ENCODE assay signal across 18 mouse cellular contexts in genomic region chr9:87727155-87727953, GRCm38 (mm10). TPM values are rescaled to one million over a fixed set of nuclear protein-coding genes. Genes with fewer than 3 reads are reported as not detected.
DNase-seq lines count a peak whose midpoint lies in the region; ATAC-seq and TF ChIP-seq lines count a peak whose summit lies in the region.
"Had no signal": no experiment of that assay in that cellular context is flagged by ENCODE, and none has a peak within 500 bp of the region (broad histone marks: within the 10 kb centered on the region; RNA-seq: fewer than 3 reads in every experiment).

No protein-coding gene starts in this region.

- DNase-seq in heart, adult 9 months (ENCODE audit: low spot score in 2 of 2): no peak
- DNase-seq in midbrain, embryonic 14.5 days: peak; percentile 44
- no peak for DNase-seq in midbrain, postnatal 0 days (ENCODE audit: low spot score)
- DNase-seq in heart, postnatal 0 days (ENCODE audit: low spot score): no peak
- peak; percentile 41 for DNase-seq in retina, postnatal 1 day
- no peak for DNase-seq in ovary, postnatal 36 days (ENCODE audit: low spot score)
- DNase-seq in thymus, postnatal 4 days: no peak
- DNase-seq: adrenal gland, postnatal 10 days; cerebellum, adult 9-11 months; gastrocnemius, postnatal 36 days; liver, postnatal 0 days had no signal

- no peak for TF ChIP-seq EP300 in heart, postnatal 0 days (IDR thresholded peaks at IDR 0.05; ENCODE audit: low read depth)

- H3K27me3 ChIP-seq in heart, embryonic 13.5 days (replicated peaks): peaks cover 34% of the 10 kb centered on the region
- H3K27me3 ChIP-seq in midbrain, embryonic 14.5 days (ENCODE audit: control insufficient read depth, insufficient read depth, low read length): peaks cover 68% of the 10 kb centered on the region
- peaks cover 55% of the 10 kb centered on the region for H3K27me3 ChIP-seq in midbrain, postnatal 0 days (ENCODE audit: insufficient read depth, low read length)
- H3K27me3 ChIP-seq in heart, postnatal 0 days (ENCODE audit: control insufficient read depth, insufficient read depth, low read length): peaks cover 42% of the 10 kb centered on the region

- H3K4me1 ChIP-seq in heart, embryonic 13.5 days: 0 out of 2 replicates have a peak, but pooled peaks cover 3% of the 10 kb centered on the region
- peaks cover 10% of the 10 kb centered on the region; the same call in 1 of the 2 replicates for H3K4me1 ChIP-seq in midbrain, embryonic 14.5 days (ENCODE audit: control insufficient read depth, insufficient read depth, low read length)
- peaks cover 4% of the 10 kb centered on the region; the same call in 1 of the 2 replicates for H3K4me1 ChIP-seq in midbrain, postnatal 0 days (ENCODE audit: insufficient read depth, low read length)
- no peaks in the 10 kb centered on the region for H3K4me1 ChIP-seq in heart, postnatal 0 days (ENCODE audit: control insufficient read depth, insufficient read depth)

- no peak for ATAC-seq in heart, embryonic 13.5 days (ENCODE audit: extremely low read depth, insufficient number of reproducible peaks, low FRiP score, low TSS enrichment)
- ATAC-seq in midbrain, embryonic 14.5 days (ENCODE audit: low FRiP score, low TSS enrichment): no peak
- ATAC-seq in midbrain, postnatal 0 days (ENCODE audit: low FRiP score): no peak
- no peak for ATAC-seq in heart, postnatal 0 days (ENCODE audit: insufficient read depth, low read depth)
- ATAC-seq: forebrain, embryonic 15.5 days; intestine, embryonic 15.5 days; liver, postnatal 0 days had no signal

- peaks cover 11% of the 10 kb centered on the region for H3K36me3 ChIP-seq in heart, embryonic 13.5 days
- H3K36me3 ChIP-seq in midbrain, embryonic 14.5 days (ENCODE audit: control insufficient read depth, insufficient read depth, low read length): no peaks in the 10 kb centered on the region
- H3K36me3 ChIP-seq in midbrain, postnatal 0 days (ENCODE audit: insufficient read depth, low read length): no peaks in the 10 kb centered on the region
- no peaks in the 10 kb centered on the region for H3K36me3 ChIP-seq in heart, postnatal 0 days (replicated peaks; ENCODE audit: control insufficient read depth, insufficient read depth, low read length)
- H3K36me3 ChIP-seq: forebrain, embryonic 15.5 days; G1E; intestine, embryonic 15.5 days had no signal

- H3K27ac ChIP-seq in heart, embryonic 13.5 days (replicated peaks): peak overlapping the region; percentile 32; the same call in 1 of the 2 replicates
- no peak overlapping the region for H3K27ac ChIP-seq in midbrain, embryonic 14.5 days (replicated peaks; ENCODE audit: low read depth, low read length)
- H3K27ac ChIP-seq in midbrain, postnatal 0 days (ENCODE audit: low read depth, low read length): no peak overlapping the region
- no peak overlapping the region for H3K27ac ChIP-seq in heart, postnatal 0 days (ENCODE audit: low read depth)
- H3K27ac ChIP-seq: forebrain, embryonic 15.5 days; intestine, embryonic 15.5 days; kidney, postnatal 0 days; macrophage had no signal

- no peak for TF ChIP-seq CTCF in midbrain, postnatal 0 days (IDR thresholded peaks at IDR 0.05)
- TF ChIP-seq CTCF in heart, postnatal 0 days (IDR thresholded peaks at IDR 0.05; ENCODE audit: low read depth): no peak

- no peaks in the 10 kb centered on the region for H3K9me3 ChIP-seq in heart, embryonic 13.5 days
- no peaks in the 10 kb centered on the region for H3K9me3 ChIP-seq in midbrain, embryonic 14.5 days (ENCODE audit: control insufficient read depth, low read length)
- H3K9me3 ChIP-seq in midbrain, postnatal 0 days (ENCODE audit: low read length): no peaks in the 10 kb centered on the region
- H3K9me3 ChIP-seq in heart, postnatal 0 days (replicated peaks; ENCODE audit: control insufficient read depth, low read length): no peaks in the 10 kb centered on the region
- H3K9me3 ChIP-seq: forebrain, embryonic 15.5 days; intestine, embryonic 15.5 days had no signal

- peak overlapping the region; percentile 78 for H3K4me2 ChIP-seq in heart, embryonic 13.5 days
- no peak overlapping the region for H3K4me2 ChIP-seq in midbrain, embryonic 14.5 days (ENCODE audit: low read length)
- no peak overlapping the region for H3K4me2 ChIP-seq in midbrain, postnatal 0 days (ENCODE audit: low read depth, low read length, poor library complexity, severe bottlenecking)
- peak overlapping the region; percentile 86 for H3K4me2 ChIP-seq in heart, postnatal 0 days (ENCODE audit: low read depth, low read length)
- H3K4me2 ChIP-seq: forebrain, embryonic 15.5 days; intestine, embryonic 15.5 days had no signal

- peak overlapping the region; percentile 98 for H3K9ac ChIP-seq in heart, embryonic 13.5 days
- H3K9ac ChIP-seq in midbrain, embryonic 14.5 days (replicated peaks; ENCODE audit: low read length): no peak overlapping the region
- H3K9ac ChIP-seq in midbrain, postnatal 0 days (replicated peaks; ENCODE audit: low read length, poor library complexity, severe bottlenecking): no peak overlapping the region
- 0 out of 2 replicates have a peak overlapping the region, but pooled peaks have one; percentile 5 for H3K9ac ChIP-seq in heart, postnatal 0 days (replicated peaks; ENCODE audit: low read depth, low read length)
- H3K9ac ChIP-seq: forebrain, embryonic 15.5 days; intestine, embryonic 15.5 days; liver, postnatal 0 days had no signal

- 23% methylated on average over 12 of the region's 12 CpGs for WGBS in heart, embryonic 13.5 days
- 4% methylated on average over 12 of the region's 12 CpGs for WGBS in midbrain, embryonic 14.5 days
- 7% methylated on average over 12 of the region's 12 CpGs for WGBS in midbrain, postnatal 0 days
- 35% methylated on average over 12 of the region's 12 CpGs for WGBS in heart, postnatal 0 days

- peak overlapping the region; percentile 81 for H3K4me3 ChIP-seq in heart, embryonic 13.5 days
- no peak overlapping the region for H3K4me3 ChIP-seq in midbrain, embryonic 14.5 days (replicated peaks; ENCODE audit: low read depth, low read length)
- H3K4me3 ChIP-seq in midbrain, postnatal 0 days (ENCODE audit: low read depth, low read length): no peak overlapping the region
- H3K4me3 ChIP-seq in heart, postnatal 0 days (ENCODE audit: low read depth, low read length): peak overlapping the region; percentile 92
- H3K4me3 ChIP-seq: forebrain, embryonic 15.5 days; intestine, embryonic 15.5 days had no signal

RNA-seq across cellular contexts. Expression of gene Tbx18, which starts 3.7 kb away (rescaled TPM):
- 10.1 and 10.5 TPM in 2 replicates for polyA plus RNA-seq in heart, embryonic 13.5 days (2015; fragmentation: Nextera tagmentation; extraction: Ambion mirVana)
- 0.08 and 3.2 TPM in 2 replicates for polyA plus RNA-seq in midbrain, embryonic 14.5 days (2014; fragmentation: Nextera tagmentation; extraction: Ambion mirVana)
- 5.4 and 9.3 TPM in 2 replicates for total RNA-seq in midbrain, postnatal 0 days (2014; rRNA removed)
- polyA plus RNA-seq in midbrain, postnatal 0 days (2015; fragmentation: Nextera tagmentation; extraction: Ambion mirVana): 1.8 and 1.9 TPM in 2 replicates
- total RNA-seq in heart, postnatal 0 days (2014; rRNA removed; ENCODE audit: low replicate concordance): 14.8 and 17.2 TPM in 2 replicates
- polyA plus RNA-seq in heart, postnatal 0 days (2015; fragmentation: Nextera tagmentation; extraction: Ambion mirVana): 3.7 and 4.4 TPM in 2 replicates
- total RNA-seq: G1E; neutrophil, adult 5-6 weeks had no signal
- polyA plus RNA-seq: G1E; liver, postnatal 0 days; macrophage had no signal

Comparison
In these comparisons a context has a peak if more than half of its experiments do, and no peak if none do; other contexts are left out.
1. DNase-seq: peak in midbrain, embryonic 14.5 days (single experiment) and retina, postnatal 1 day (single experiment); none in heart, adult 9 months (0 of 2), midbrain, postnatal 0 days (single experiment), heart, postnatal 0 days (single experiment), ovary, postnatal 36 days (single experiment) and thymus, postnatal 4 days (single experiment).
2. H3K4me2 ChIP-seq: peak in heart, embryonic 13.5 days (single experiment) and heart, postnatal 0 days (single experiment); none in midbrain, embryonic 14.5 days (single experiment) and midbrain, postnatal 0 days (single experiment).
3. H3K4me3 ChIP-seq: peak in heart, embryonic 13.5 days (single experiment) and heart, postnatal 0 days (single experiment); none in midbrain, embryonic 14.5 days (single experiment) and midbrain, postnatal 0 days (single experiment).
4. H3K9ac ChIP-seq: peak in heart, embryonic 13.5 days (single experiment) and heart, postnatal 0 days (single experiment); none in midbrain, embryonic 14.5 days (single experiment) and midbrain, postnatal 0 days (single experiment).